Mouse (Mus musculus) lung, adult 18-20 months (tissue): ENCODE measurements around the gene Gorasp2.
A peak's percentile ranks its signal among the peaks of the same experiment; 100 is the strongest.

ENCODE experiments used
- DNase-seq, 2 experiments: peaks; one replicate each; pipeline ENCODE4 v3.0.0; 2022; ENCODE audit warnings: mixed read lengths in 2 of 2

The Gorasp2 gene

DNA sequence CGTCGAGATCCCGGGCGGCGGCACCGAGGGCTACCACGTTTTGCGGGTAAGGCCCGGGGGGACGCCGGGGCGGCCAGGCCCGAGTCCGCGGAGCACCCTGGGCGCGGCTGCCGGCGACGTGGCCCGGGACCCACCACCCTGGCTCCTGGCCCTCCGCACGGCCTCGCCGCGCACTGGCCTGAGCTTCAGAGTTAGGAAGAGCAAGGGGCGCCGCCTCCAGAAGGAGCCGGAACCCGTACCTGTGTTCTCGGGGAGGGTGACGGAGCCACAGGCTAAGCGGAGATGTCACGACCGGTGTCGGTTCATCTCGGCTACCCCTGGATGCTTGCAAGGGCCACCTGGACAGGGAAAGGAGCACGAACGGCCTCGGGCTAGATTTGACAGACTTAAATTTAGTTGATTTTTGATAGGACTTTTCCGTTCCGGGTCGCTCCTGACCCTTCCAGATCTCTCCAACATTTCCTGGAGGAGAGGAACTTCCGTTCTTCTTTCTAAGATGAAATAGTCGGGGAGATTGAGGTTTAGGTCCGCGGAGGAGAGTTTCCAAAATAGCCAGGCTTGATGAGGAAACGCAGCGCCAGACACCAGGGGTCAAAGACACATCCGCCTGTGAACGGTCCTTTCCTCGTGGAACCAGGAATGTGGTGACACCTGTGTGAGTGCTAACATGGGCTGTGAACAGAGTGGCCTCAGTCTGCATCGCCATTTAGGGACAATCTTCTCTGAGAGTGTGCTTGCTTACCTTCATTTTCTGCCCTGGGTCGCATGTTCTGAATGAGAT is 529 bp downstream of the Gorasp2 start, which contains the start of gene Gm26558:
Gm26558 (minus strand) TSS at position 394 of the 781 bp plus-strand sequence.
- DNase-seq: peak; percentile 12 to 30

DNA sequence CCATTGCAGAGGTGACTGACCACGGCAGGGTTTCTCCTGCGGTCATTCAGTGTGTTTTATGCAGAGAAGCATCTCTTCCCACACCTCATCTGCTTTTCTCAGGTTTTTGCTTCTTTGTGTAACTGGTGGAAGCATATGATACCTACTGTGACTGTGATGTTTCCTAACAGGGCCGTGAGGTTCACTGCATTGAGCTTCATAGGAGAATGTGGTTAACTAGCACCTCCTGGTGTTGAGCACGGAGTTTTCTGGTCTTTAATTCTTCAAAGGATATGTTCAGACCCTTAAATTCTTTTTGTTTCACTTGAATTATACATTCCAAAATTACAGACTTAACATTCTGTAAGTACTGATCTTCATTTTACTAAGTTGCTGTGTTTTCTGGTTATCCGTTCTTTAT is 2.4 kb downstream of the Gorasp2 start:
- no peak for DNase-seq

DNA sequence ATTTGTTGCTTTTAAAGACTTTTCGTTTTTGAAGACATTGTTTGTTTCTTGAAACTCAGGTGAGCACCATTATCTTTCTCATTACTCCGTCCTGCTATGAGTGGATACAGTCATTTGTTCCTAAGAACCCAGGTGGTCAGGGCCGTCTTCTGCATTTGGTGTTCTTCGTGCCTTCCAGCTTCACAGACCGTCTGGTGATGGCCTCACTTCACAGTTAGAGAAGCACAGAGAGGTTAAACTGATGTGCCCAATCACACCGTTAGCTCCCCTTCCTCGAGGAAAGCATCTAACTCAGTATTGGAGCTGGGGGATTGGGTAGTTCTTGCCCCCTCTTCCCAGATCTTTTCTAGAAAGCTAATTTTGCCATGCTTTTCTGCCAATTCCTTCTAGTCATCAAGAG is 5.6 kb downstream of the Gorasp2 start:
- no peak for DNase-seq

DNA sequence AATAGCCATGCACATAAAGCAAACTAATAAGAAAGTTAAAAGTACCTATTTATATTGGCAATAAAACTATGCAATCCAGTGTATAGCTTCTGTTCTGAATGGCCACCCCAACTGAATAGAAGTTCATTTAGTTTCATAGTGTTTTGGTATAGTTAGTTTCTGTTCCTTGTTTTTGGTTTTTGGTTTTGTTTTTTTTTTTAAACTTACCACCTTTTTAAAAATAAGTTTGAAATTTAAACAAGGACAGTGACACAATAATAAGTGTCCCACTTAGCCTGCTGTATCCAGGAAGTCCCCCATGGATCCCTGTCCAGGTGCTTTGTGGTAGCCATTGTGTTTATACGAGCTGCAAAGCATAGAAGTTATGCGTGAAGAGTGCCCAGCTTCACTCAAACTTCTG is 7.9 kb downstream of the Gorasp2 start:
- no peak for DNase-seq

DNA sequence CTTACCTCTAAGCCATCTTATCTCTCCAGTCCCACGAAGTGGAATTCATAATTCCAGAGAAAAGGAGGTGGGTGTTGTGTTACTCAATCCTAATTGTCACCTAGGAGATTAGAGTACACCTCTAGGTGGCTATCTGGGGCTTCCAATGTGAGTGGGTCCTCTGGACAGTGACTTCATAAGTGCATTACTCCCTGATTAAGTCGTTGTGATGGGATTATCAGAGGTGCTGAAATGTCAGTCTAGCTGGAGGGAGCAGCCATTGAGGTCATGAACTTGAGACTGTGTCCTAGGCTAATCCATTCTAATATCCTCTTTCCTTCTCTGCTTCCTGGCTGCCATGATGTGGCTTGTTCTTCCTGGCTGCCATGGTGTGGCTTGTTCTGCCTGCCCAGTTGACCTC is 8.5 kb downstream of the Gorasp2 start:
- DNase-seq: no peak

DNA sequence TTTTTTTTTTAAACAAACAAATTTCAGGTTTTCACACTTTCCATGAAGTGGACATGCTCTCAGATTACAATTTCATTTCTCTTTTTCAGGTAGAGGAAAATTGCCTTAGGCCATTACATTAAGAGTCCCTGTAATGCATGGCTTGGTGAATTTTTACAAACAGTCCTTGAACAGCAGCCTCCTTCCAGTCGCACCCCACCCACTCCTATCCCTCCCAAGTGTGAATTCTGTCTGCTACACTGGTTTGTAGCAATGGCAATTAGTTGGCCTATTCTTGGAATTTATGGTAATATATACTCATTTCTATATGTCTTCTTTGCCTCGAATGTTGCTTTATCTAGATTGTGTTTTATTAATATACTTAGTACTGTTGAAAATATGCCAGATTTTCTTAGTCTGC is 11.1 kb downstream of the Gorasp2 start:
- no peak for DNase-seq

DNA sequence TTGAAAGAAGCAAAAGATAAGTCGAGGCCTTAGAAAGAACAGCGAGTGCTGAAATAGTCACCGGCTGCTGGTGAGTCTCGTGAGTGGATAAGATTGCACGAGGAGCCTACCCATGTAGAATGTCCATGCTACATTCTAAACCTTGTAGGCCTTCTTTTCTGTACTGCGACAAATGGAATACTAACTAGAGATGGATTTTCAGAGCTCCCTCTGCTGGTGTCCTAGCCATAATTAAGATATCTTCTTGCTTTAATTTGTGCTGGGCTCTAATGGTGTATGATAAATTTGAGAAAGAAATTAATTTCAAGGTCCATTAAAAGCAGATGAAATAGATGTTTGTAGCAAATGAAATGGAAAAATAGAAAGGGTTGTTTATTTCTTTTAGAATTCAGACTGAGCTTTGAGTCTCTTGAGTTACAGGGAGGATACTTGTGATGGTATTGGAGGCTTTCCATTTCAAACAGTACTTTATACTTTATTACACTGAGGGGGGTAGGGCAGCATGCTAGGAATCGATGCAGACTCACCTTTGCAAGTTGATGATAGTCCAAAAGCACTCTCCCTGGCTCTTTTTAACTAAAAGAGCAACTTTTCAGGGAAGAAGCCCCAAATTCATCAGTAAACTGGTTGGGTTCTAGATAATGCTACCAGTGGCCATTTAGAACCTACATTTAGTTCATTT is 12.2 kb downstream of the Gorasp2 start:
- peak in 1 of 2 experiments; percentile 14 for DNase-seq

DNA sequence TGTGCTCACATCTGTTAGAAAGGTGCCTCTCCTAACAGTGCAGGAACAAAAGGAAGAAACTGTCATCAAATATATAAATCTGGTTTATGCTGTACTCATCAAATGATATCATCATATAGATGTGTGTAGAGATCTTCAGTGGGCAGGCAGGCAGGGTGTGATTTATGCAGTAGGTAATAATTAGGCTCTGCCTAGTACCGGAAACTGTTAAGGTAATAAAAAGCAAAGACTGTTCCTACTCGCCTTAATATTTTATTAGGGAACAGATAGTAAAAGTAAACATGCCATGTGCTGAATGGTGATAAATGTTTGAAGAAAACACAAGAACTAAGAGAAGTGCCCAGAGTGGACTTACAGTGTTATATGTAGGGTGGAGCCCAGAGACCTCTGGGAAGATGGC is 20.9 kb downstream of the Gorasp2 start:
- DNase-seq: no peak

DNA sequence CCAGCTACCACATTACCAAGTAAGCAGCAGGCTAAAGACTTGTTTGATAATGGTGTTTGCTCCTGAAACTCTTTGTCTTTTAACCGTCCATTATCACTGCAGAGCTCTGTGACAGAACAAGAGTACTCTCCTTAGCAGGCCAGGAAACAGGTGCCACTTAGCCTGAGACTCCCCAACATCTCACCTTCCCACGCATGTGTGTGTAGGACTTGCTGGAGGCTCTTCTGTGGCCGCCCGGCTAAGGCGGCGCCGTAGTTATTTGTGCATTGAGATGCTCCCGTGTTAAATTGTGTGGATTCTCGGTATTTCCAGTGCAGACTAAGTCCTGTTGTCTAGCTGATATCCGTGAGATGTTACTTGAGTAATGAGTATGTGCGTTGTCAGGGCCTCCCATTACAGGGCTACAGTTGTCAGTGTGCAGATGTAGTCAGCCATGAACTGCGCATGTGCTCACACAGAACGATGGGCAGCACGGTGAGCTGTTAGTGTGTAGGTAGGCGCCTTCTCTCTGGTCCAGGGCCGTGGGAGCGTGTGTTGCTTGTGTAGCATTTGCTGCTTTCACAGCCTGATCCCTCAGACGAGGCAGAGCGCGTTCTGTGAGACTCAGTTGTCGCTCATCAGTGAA is 27.2 kb downstream of the Gorasp2 start:
- no peak for DNase-seq

DNA sequence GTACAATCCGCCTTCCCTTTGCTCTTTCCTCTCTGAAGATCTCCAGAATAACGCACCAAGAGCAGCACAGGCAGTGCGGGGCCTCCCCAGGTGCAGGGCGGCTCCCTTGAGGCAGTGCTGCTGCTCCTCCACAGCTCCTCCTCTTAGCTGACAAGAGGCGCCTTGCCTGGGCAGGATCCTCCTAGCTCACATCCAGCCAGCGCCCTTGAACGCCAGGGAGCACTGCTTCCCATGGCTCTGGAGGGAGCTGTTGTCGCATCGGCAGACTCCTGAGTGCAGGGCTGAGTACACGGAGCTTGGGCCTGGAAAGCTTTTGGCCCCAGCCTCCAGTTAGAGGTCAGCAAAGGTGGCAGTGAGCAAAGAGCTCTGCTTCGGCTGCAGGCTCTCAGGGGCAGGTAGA is 28.8 kb downstream of the Gorasp2 start:
- peak in 1 of 2 experiments; percentile 21 for DNase-seq

DNA sequence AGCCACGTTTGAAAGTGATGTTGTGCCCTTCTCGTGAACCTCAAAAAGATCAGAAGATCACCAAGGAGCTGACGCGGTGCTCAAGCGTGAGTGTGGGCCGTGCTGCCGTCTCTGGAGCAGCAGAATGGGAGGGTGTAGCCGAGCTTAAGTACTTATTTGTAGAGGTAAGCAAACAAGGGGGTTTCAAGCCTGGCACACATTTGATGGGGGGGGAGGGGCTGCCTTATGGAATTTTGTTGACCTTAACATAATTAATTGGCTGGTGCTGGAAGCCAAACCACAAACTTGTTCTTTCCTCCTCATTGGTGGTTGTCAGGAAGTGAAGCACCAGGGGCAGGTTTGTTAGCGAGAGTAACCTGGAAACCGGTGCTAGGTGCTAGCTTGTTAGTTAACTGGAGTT is 34.3 kb downstream of the Gorasp2 start:
- peak; percentile 38 to 61 for DNase-seq

DNA sequence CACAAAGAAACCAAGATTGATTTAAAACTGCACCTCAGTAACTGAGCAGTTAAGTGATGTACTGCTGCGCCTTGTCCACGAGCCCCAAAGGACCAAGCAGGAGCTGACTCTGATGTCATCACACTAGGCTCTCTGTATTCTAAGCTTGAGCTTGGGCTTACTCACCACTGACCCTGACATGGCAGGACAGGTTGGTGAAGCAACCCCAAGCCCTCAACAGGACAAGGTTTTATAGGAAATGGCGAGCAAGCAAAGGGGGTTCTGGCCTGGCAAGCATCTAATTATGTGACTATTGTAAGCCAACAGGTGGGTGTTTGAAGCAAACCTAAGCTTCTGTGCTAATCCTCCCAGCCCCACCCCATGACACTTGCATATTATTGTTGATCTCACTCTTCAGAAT is 39.5 kb downstream of the Gorasp2 start:
- DNase-seq: no peak

DNA sequence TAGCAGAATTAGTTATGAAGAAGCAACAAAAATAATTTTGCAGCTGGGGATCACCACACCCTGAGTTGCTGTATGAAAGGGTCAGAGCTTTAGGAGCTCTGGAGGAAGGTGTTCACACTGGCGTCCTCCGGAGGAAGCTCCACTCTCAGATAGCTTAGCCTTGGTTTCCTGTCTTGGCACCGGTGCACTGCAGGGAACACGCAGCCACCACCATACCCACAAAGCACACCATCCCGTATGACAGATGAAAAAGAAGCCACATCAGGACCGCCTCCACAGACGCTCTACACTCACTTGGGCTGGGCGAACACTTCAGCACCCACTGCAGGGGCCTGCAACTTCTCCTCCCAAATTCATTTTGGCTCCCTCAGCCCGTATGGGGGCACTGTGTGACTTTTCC is 40.2 kb downstream of the Gorasp2 start:
- no peak for DNase-seq

DNA sequence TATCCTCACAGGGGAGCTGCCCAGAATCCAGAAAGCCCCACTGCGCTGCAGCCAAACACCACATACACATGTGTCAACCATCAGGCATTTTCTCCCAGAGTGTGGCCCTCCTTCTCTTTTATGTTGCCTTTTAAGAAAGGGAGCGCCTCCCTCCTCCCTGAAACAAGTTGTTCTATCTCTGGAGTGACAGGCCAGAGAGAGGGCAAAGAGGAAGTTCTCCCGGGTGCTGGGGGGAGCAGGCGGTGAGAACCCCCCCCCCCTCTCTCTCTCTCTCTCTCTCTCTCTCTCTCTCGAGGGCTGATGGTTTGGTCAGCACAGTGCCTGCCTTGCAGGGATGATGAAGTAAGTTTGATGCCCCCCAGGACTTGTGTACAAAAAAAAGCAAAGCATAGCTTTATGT is 41.0 kb downstream of the Gorasp2 start:
- DNase-seq: no peak

DNA sequence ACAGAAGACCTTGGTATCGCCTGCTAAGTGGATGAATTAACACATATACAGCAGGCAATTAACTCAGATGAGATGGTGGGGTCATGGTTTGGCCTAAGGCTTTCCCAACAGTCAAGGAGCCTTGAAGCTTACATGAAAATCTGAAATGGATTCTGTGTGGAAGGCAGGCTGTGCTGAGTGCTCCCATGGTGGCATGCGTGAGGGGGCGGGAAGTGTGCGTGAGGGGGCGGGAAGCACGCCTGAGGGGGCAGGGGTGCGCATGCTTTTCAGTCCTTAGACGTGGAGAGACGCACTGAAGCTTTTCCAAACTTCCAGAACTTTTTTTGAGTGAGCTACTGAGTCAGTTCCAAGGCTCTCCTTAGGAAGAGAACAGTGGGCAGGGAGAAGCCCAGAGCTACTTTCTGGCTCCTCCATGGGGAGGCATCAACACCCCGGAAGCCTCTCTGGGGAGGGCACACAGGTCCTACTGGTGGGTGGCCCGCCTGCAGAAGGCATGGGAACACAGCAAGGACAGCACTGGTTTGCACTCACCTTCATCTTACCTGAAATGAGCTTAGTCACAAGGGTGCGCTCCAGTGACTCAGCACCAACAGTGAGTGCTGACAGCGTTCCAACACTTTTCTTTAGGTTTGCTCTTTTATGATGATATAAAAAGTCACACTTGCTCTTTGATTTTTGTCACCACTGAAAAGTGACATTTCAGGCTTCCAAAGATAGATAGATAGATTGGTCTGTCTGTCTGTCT is 47.8 kb downstream of the Gorasp2 start:
- no peak for DNase-seq

DNA sequence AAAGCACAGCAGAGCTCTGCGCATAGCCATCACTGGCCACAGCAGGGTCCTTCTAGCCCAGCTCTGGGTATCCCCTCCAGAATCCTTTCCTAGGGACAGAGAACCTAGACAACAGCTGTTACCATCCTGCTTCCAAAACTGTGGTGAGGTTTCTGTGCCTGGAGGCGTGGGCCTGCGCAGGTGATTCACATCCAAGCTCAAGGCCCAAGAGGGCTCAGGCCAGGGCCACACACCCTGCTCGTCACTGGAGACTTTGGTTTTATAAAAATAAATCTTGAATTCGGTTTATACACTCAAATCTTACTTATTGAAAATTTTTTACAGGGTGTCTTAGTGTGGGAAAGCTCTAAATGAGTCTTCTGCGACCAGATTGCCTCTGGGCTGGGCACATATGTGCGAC is 48.9 kb downstream of the Gorasp2 start:
- no peak for DNase-seq

DNA sequence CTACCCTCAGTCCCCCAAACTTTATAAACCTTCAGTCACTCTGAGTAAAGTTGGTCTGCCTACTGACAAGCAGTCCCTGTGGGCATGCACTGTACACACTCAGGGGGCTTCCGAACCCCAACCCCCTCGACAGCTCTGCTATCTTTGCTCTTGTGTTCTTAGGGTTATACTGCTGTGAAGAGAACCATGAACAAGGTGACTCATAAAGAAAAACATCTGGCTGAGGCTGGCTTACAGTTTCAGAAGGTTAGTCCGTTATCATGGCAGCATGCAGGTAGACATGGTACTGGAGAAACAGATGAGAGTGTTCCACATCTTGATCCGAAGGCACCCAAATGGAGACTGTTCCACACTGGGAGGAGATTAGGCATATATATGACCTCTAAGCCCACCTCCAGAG is 49.5 kb downstream of the Gorasp2 start:
- no peak for DNase-seq

DNA sequence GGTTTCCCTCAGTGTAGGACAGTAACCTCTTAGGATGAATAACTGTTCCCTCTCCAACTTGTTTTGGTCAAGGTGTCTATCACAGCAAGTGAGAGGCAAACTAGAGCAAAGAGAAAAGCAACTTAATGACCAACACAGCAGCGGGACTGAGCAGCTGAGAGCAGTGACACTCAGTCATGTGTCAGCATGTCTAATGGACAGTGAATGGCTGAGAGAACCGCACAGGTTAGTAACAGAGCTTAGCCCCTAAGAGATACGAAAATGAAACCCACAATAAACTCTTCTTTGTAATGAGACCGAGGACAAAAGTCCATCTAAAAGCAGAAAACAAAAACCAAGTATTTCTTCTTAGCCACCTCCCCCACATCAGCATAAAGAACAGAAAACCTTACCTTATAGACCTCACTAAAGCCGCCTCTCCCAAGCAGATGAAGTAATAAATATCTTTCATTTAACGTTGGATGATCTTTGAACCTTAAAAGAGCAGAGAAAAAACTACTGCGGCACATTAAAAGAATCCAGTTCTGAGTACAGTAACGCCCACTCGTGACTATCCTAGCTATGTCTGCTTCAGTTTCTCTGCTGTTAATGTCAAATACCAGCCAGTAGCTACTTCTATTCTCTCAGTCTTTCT is 62.4 kb downstream of the Gorasp2 start:
- no peak for DNase-seq

DNA sequence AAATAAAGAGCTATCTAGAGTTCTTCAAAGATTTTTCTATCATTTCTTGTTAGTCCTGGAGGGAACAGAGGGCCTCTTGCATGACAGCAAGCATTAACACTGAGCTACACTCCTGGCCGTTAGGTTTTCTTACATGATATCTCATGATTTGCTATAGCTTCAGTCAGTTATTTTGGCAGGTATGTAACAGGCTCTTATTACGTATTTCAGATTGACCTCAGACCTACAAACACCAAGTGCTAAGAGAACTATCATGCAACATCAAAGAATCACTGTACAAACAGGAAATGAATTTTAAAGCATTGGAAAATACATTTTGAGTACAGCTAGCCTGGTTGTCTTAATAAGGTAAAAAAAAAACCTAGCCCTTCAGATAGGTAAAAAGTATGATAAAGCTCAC is 65.7 kb downstream of the Gorasp2 start:
- no peak for DNase-seq

DNA sequence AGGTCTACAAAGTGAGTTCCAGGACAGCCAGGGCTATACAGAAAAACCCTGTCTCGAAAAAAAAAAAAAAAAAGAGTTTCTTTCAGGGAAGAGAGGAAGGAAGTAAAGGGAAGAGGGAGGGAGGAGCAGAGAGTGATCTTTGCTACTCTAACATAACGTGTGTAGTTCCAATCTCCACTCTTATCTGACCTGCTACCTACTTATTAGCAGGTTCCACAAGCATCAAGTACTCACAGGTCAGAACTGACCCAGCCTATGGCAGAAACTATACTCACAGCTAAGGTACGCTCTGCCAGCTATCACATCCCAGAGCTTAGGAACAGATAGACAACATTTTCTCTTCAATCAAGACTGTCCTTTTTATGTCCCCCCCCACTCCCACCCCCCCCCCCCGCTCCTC is 74.2 kb downstream of the Gorasp2 start:
- no peak for DNase-seq

DNA sequence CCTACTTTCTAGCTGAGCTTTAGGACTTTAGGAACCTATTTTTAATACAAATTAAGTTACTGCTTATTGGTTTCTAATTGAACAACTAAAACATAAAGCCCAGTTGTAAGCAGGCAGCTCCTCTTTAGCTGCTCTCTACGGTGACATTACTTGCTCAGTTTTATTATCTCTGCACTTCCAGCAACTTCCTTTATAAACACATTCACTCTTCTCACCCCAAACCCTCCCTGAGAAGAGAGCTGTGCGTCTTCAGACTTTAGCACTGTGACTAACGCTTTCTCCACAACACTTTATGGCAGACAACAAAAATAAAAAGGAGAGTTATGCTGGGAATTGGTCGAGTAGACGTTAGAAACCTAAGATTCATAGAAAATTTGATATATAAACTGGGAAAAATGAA is 74.6 kb downstream of the Gorasp2 start:
- no peak for DNase-seq

DNA sequence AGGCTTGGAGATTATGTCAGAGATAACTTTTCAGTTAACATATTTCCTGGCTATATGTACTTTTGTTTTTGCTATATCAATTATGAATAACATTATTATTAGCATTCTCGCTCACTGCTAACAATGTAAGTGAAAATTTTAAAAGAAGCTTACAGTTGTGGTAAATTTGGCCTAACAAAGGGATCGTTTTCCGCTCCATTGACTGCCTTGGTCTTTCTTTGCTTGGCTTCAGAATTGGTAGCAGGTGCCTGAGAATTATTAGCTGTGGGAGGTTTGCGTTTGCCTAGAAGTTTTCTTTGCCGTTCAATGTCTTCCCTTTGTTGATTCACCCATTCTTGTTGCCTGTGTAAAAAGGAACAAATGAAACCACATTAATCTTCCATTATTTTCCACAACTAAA is 80.5 kb downstream of the Gorasp2 start:
- no peak for DNase-seq

DNA sequence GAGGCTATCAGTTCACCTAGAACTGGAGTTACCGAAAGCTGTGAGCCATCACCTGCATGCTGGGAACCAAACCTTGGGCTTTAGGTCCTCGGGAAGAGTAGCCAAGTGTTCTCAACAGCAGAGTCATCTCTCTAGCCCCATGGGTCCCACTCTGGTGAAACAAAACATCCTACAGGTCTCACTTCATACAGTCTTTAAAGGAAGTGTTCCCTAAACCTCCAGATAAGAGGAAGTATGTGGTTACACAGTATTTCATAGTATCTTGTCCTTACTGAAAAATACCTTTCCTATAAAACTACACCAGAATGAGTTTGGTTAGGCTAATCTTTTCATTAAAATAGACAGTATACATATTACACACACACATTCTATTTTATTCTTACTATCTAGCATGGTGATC is 81.2 kb downstream of the Gorasp2 start:
- no peak for DNase-seq
